Mouse (Mus musculus) layer of hippocampus, adult 9-10 months (tissue): ENCODE data around the gene Hacd4.

Experiments used
- DNase-seq: peaks from one replicate; pipeline ENCODE4 v3.0.0; 2022; ENCODE audit warnings: low spot score

Gene Hacd4

GRCm38 (mm10) chr4:88438326-88438989 lies at the start of gene Hacd4:
Gene Hacd4 (minus strand): TSS chr4:88438928.
- DNase-seq: no peak

- DNase-seq: no peak
Measured at GRCm38 (mm10) chr4:88488107-88488506, 49.4 kb upstream of the Hacd4 start.

GRCm38 (mm10) chr4:88480130-88480529 lies 41.4 kb upstream of the Hacd4 start:
- no peak for DNase-seq

- no peak for DNase-seq
Measured at GRCm38 (mm10) chr4:88478809-88479186, 40.1 kb upstream of the Hacd4 start.

GRCm38 (mm10) chr4:88478177-88478808 lies 39.6 kb upstream of the Hacd4 start:
- DNase-seq: no peak

- DNase-seq: no peak
Measured at GRCm38 (mm10) chr4:88476511-88477210, 37.9 kb upstream of the Hacd4 start.

- DNase-seq: no peak
Measured at GRCm38 (mm10) chr4:88476084-88476483, 37.4 kb upstream of the Hacd4 start.

- no peak for DNase-seq
Measured at GRCm38 (mm10) chr4:88471528-88471927, 32.8 kb upstream of the Hacd4 start.

- no peak for DNase-seq
Measured at GRCm38 (mm10) chr4:88464574-88464973, 25.8 kb upstream of the Hacd4 start.

GRCm38 (mm10) chr4:88462981-88463646 lies 24.4 kb upstream of the Hacd4 start:
- no peak for DNase-seq

- DNase-seq: no peak
Measured at GRCm38 (mm10) chr4:88462501-88462900, 23.8 kb upstream of the Hacd4 start.

- no peak for DNase-seq
Measured at GRCm38 (mm10) chr4:88461315-88461714, 22.6 kb upstream of the Hacd4 start.

GRCm38 (mm10) chr4:88458673-88459072 lies 19.9 kb upstream of the Hacd4 start:
- DNase-seq: no peak

- DNase-seq: no peak
Measured at GRCm38 (mm10) chr4:88458093-88458492, 19.4 kb upstream of the Hacd4 start.

GRCm38 (mm10) chr4:88450087-88450765 lies 11.5 kb upstream of the Hacd4 start:
- no peak for DNase-seq

- no peak for DNase-seq
Measured at GRCm38 (mm10) chr4:88448976-88449375, 10.2 kb upstream of the Hacd4 start.

- DNase-seq: no peak
Measured at GRCm38 (mm10) chr4:88440814-88441213, 2.1 kb upstream of the Hacd4 start.

GRCm38 (mm10) chr4:88439669-88440123 lies 968 bp upstream of the Hacd4 start:
- no peak for DNase-seq

- no peak for DNase-seq
Measured at GRCm38 (mm10) chr4:88438990-88439329, 232 bp upstream of the Hacd4 start.

GRCm38 (mm10) chr4:88437917-88438316 lies 811 bp downstream of the Hacd4 start:
- DNase-seq: no peak

GRCm38 (mm10) chr4:88437166-88437565 lies 1.6 kb downstream of the Hacd4 start:
- DNase-seq: no peak

GRCm38 (mm10) chr4:88436593-88437165 lies 2.0 kb downstream of the Hacd4 start:
- no peak for DNase-seq
